Mouse (Mus musculus) neural tube, embryonic 15.5 days (tissue): Measurements from ENCODE around the gene Cysrt1. TPM values are rescaled to one million over a fixed set of nuclear protein-coding genes. Genes with fewer than 3 reads are reported as not detected.

Experiments
- ATAC-seq: fragments of 200-750 bp; cut with Nextera tagmentation; 2 replicates; pipeline ENCODE4 v1.8.0; 2017; ENCODE audit warnings: mild to moderate bottlenecking, moderate TSS enrichment, moderate library complexity; ENCODE audit not compliant: low FRiP score
- H3K27ac ChIP-seq: fragments of 300-500 bp; sonication (generic); replicated peaks from 2 replicates; pipeline ENCODE4 v1.5.1; 2015; ENCODE audit warnings: mild to moderate bottlenecking, inconsistent platforms
- H3K27me3 ChIP-seq: fragments of 300-500 bp; sonication (generic); replicated peaks from 2 replicates; pipeline ENCODE4 v1.6.1; 2015; ENCODE audit warnings: inconsistent platforms
- H3K36me3 ChIP-seq: fragments of 300-500 bp; sonication (generic); 2 replicates; pipeline ENCODE4 v1.6.1; 2015; ENCODE audit warnings: inconsistent platforms
- H3K4me1 ChIP-seq: fragments of 300-500 bp; sonication (generic); 2 replicates; pipeline ENCODE4 v1.6.1; 2015; ENCODE audit warnings: inconsistent platforms
- H3K4me2 ChIP-seq: fragments of 300-500 bp; sonication (generic); 2 replicates; pipeline ENCODE4 v1.6.1; 2015; ENCODE audit warnings: inconsistent platforms, mild to moderate bottlenecking, moderate library complexity
- H3K4me3 ChIP-seq: fragments of 300-500 bp; sonication (generic); replicated peaks from 2 replicates; pipeline ENCODE4 v1.5.1; 2015; ENCODE audit warnings: mild to moderate bottlenecking, inconsistent platforms
- H3K9ac ChIP-seq: fragments of 300-500 bp; sonication (generic); replicated peaks from 2 replicates; pipeline ENCODE4 v1.6.1; 2015; ENCODE audit warnings: mild to moderate bottlenecking, inconsistent platforms
- H3K9me3 ChIP-seq: fragments of 300-500 bp; sonication (generic); replicated peaks from 2 replicates; pipeline ENCODE4 v1.6.1; 2016; ENCODE audit warnings: inconsistent platforms
- WGBS: fragments of 180-500 bp; shearing (Covaris S2); methylation state at CpG from one replicate; pipeline ENCODE4 v1.1.7; 2015; ENCODE audit warnings: mixed read lengths; 5-methylcytosine and 5-hydroxymethylcytosine counted together
- polyA plus RNA-seq: library from polyadenylated mRNA; unstranded; fragments of >200 nt; fragmentation: Nextera tagmentation; extraction: Ambion mirVana; gene quantifications from 2 replicates; pipeline ENCODE4 v1.2.1, GENCODE M21; 2015

The Cysrt1 gene
- polyA plus RNA-seq, 1 experiment from 2014 or later: 0.47 TPM

- H3K4me3 ChIP-seq: no peak overlapping the region
- H3K4me2 ChIP-seq: no peak overlapping the region
- peaks cover 10% of the 10 kb centered on the region; the same call in 1 of the 2 replicates for H3K27me3 ChIP-seq
- H3K27ac ChIP-seq: no peak overlapping the region
- WGBS: 88% methylated on average over 4 of the region's 4 CpGs
- no peak for ATAC-seq
- no peaks in the 10 kb centered on the region for H3K9me3 ChIP-seq
- H3K4me1 ChIP-seq: peaks cover 9% of the 10 kb centered on the region
- H3K9ac ChIP-seq: no peak overlapping the region
- no peaks in the 10 kb centered on the region for H3K36me3 ChIP-seq
Observed at GRCm38 (mm10) chr2:25233421-25233820, 8.8 kb downstream of the Cysrt1 start.

- no peak for ATAC-seq
- H3K36me3 ChIP-seq: no peaks in the 10 kb centered on the region
- 68% methylated on average over 12 of the region's 12 CpGs for WGBS
- peaks cover 14% of the 10 kb centered on the region for H3K4me1 ChIP-seq
- no peak overlapping the region for H3K9ac ChIP-seq
- H3K27me3 ChIP-seq: peaks cover 6% of the 10 kb centered on the region; the same call in 1 of the 2 replicates
- no peak overlapping the region for H3K4me2 ChIP-seq
- no peak overlapping the region for H3K4me3 ChIP-seq
- no peak overlapping the region for H3K27ac ChIP-seq
- no peaks in the 10 kb centered on the region for H3K9me3 ChIP-seq
Observed at GRCm38 (mm10) chr2:25231038-25231437, 11.2 kb downstream of the Cysrt1 start.

DNA sequence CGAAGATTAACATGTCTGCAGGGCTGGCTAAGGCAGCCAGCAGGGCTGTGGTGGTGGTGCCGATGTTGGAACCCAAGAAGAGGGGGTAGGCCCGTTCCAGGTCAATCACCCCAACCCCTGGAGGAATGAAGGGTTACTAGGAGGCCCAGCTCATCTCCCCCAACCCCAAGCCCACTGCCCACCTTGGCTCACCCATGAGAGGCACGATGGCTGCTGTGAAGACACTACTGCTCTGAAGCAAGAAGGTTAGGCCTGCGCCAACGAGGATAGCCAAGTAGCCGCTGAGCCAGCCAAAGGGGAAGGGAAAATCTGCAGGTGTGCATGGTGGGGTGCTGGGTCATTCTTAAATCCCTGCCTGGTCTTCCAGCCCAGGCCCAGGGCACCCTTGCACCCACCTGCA lies 11.7 kb downstream of the Cysrt1 start:
- Histone ChIP-seq H3K4me1 (peaks cover 18% of the 10 kb centered on the region), H3K9me3 (no peaks in the 10 kb centered on the region), H3K4me3 (no peak overlapping the region), H3K36me3 (no peaks in the 10 kb centered on the region), H3K27ac (no peak overlapping the region), H3K27me3 (0 out of 2 replicates have a peak, but pooled peaks cover 6% of the 10 kb centered on the region), H3K9ac (no peak overlapping the region), H3K4me2 (no peak overlapping the region)
- no peak for ATAC-seq
- 87% methylated on average over 7 of the region's 7 CpGs for WGBS

GRCm38 (mm10) chr2:25229582-25229981 lies 12.7 kb downstream of the Cysrt1 start:
- H3K4me1 ChIP-seq: peaks cover 22% of the 10 kb centered on the region
- no peak overlapping the region for H3K4me3 ChIP-seq
- WGBS: 82% methylated on average over 5 of the region's 5 CpGs
- H3K27ac ChIP-seq: no peak overlapping the region
- no peak overlapping the region for H3K9ac ChIP-seq
- H3K4me2 ChIP-seq: no peak overlapping the region
- 0 out of 2 replicates have a peak, but pooled peaks cover 3% of the 10 kb centered on the region for H3K27me3 ChIP-seq
- ATAC-seq: no peak
- H3K9me3 ChIP-seq: no peaks in the 10 kb centered on the region
- no peaks in the 10 kb centered on the region for H3K36me3 ChIP-seq

GRCm38 (mm10) chr2:25228995-25229530 lies 13.2 kb downstream of the Cysrt1 start:
- 0 out of 2 replicates have a peak, but pooled peaks cover 3% of the 10 kb centered on the region for H3K27me3 ChIP-seq
- H3K4me2 ChIP-seq: peak overlapping the region; percentile 49
- no peaks in the 10 kb centered on the region for H3K36me3 ChIP-seq
- 75% methylated on average over 6 of the region's 6 CpGs for WGBS
- H3K27ac ChIP-seq: no peak overlapping the region
- H3K4me1 ChIP-seq: peaks cover 22% of the 10 kb centered on the region
- H3K9ac ChIP-seq: no peak overlapping the region
- no peak for ATAC-seq
- no peaks in the 10 kb centered on the region for H3K9me3 ChIP-seq
- H3K4me3 ChIP-seq: no peak overlapping the region

DNA sequence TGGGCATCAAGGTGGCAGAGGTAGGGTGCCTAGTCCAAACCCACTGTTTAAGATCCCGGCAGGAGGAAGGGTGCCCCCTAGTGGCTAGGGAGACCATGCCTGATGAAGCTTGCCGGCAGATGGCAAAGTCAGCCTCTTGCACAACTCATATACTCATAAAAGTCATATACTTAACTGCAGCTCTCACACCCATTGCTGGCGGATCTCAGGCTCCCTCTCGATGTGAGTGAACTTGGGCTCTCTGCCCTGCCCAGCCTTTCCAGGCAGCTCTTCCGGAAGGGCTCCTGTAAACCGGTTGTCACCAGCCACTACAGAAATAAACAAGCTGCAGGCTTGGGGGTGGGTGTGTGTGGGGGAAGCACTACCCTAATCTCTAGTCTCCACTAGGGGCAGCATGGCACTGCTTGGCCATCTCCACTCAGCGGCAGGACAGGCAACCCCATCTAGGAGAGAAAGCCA lies 13.8 kb downstream of the Cysrt1 start:
- Histone ChIP-seq H3K4me1 (peaks cover 28% of the 10 kb centered on the region), H3K9ac (no peak overlapping the region)
- no peak for ATAC-seq

GRCm38 (mm10) chr2:25227406-25227805 lies 14.8 kb downstream of the Cysrt1 start:
- Histone ChIP-seq H3K9me3 (no peaks in the 10 kb centered on the region), H3K4me2 (no peak overlapping the region), H3K9ac (no peak overlapping the region), H3K4me3 (no peak overlapping the region), H3K4me1 (peaks cover 32% of the 10 kb centered on the region), H3K27ac (no peak overlapping the region), H3K27me3 (0 out of 2 replicates have a peak, but pooled peaks cover 3% of the 10 kb centered on the region), H3K36me3 (no peaks in the 10 kb centered on the region)
- no peak for ATAC-seq
- 91% methylated on average over 4 of the region's 4 CpGs for WGBS

More for the DNA sequence above, 13.8 kb downstream of the Cysrt1 start:
- H3K4me2 ChIP-seq: peak overlapping the region; percentile 49
- H3K36me3 ChIP-seq: no peaks in the 10 kb centered on the region
- H3K4me3 ChIP-seq: peak overlapping the region; percentile 20
- peak overlapping the region; percentile 77 for H3K27ac ChIP-seq
- no peaks in the 10 kb centered on the region for H3K9me3 ChIP-seq
- H3K27me3 ChIP-seq: 0 out of 2 replicates have a peak, but pooled peaks cover 3% of the 10 kb centered on the region
- WGBS: 2% methylated on average over 7 of the region's 7 CpGs

GRCm38 (mm10) chr2:25226864-25227263 lies 15.4 kb downstream of the Cysrt1 start:
- no peaks in the 10 kb centered on the region for H3K9me3 ChIP-seq
- H3K4me1 ChIP-seq: peaks cover 32% of the 10 kb centered on the region
- H3K4me2 ChIP-seq: no peak overlapping the region
- 0 out of 2 replicates have a peak, but pooled peaks cover 3% of the 10 kb centered on the region for H3K27me3 ChIP-seq
- H3K4me3 ChIP-seq: no peak overlapping the region
- peaks cover 1% of the 10 kb centered on the region; the same call in 1 of the 2 replicates for H3K36me3 ChIP-seq
- no peak overlapping the region for H3K27ac ChIP-seq
- ATAC-seq: no peak
- 88% methylated on average over 5 of the region's 5 CpGs for WGBS
- H3K9ac ChIP-seq: no peak overlapping the region

DNA sequence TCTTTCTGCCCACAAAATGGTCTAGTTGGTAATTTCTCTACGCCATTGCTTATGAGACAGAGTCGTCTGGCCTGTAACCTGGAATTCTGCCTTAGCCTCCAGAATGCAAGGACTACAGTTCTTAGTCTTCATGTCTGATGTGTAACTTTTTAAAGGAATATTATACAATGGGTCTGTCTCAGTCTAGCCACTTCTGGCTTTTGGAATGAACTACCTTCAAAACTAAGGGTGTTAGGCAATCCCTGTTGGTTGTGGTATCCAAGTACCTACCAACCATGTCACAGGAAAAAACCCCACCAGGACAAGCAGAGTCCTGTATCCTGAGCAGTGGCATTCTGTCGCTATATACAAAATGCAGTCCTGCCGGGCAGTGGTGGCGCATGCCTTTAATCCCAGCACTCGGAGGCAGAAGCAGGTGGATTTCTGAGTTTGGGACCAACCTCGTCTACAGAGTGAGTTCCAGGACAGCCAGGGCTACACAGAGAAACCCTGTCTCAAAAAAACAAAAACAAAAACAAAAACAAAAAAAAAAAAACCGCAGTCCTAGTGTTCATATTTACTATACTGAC lies 16.4 kb downstream of the Cysrt1 start:
- H3K9ac ChIP-seq: peak overlapping the region; percentile 63; the same call in 1 of the 2 replicates

GRCm38 (mm10) chr2:25224766-25225752 lies 17.2 kb downstream of the Cysrt1 start:
- peak overlapping the region; percentile 92 for H3K4me3 ChIP-seq
- no peaks in the 10 kb centered on the region for H3K27me3 ChIP-seq
- peak overlapping the region; percentile 99 for H3K27ac ChIP-seq
- peak overlapping the region; percentile 63 for H3K9ac ChIP-seq
- H3K36me3 ChIP-seq: peaks cover 5% of the 10 kb centered on the region; the same call in 1 of the 2 replicates
- 2% methylated on average over 41 of the region's 41 CpGs for WGBS
- H3K4me2 ChIP-seq: peak overlapping the region; percentile 61
- H3K9me3 ChIP-seq: no peaks in the 10 kb centered on the region
- H3K4me1 ChIP-seq: peaks cover 32% of the 10 kb centered on the region
- peak; percentile 96 for ATAC-seq

More for the DNA sequence above, 16.4 kb downstream of the Cysrt1 start:
- 72% methylated on average over 8 of the region's 8 CpGs for WGBS
- Histone ChIP-seq H3K4me2 (peak overlapping the region; percentile 61; the same call in 1 of the 2 replicates), H3K27me3 (no peaks in the 10 kb centered on the region), H3K4me1 (peaks cover 32% of the 10 kb centered on the region), H3K4me3 (peak overlapping the region; percentile 92; the same call in 1 of the 2 replicates), H3K36me3 (peaks cover 5% of the 10 kb centered on the region; the same call in 1 of the 2 replicates), H3K27ac (peak overlapping the region; percentile 99), H3K9me3 (no peaks in the 10 kb centered on the region)
- no peak for ATAC-seq

DNA sequence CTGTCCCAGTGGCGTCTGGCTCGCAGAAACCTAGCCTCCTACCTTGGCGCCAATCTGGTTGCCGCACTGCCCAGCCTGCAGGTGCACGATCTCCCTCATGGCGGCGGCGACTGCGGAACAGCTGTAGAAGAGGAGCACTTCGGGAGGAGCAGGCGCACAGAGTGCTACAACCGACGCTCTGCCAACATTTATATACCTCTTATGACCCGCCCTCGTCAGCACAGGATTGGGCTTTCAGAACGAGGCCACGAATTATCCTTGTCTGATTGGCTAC lies 17.8 kb downstream of the Cysrt1 start, which contains the start of gene Tubb4b:
Gene Tubb4b, minus strand, starts transcription at position 211 of the 274 bp plus-strand sequence.
- Histone ChIP-seq H3K9ac (peak within 1 kb of the TSS; percentile 86), H3K4me3 (peak within 1 kb of the TSS; percentile 92), H3K9me3 (no peaks in the 10 kb centered on the region), H3K27me3 (no peaks in the 10 kb centered on the region), H3K4me1 (peaks cover 32% of the 10 kb centered on the region), H3K27ac (peak within 1 kb of the TSS; percentile 99), H3K36me3 (peaks cover 5% of the 10 kb centered on the region; the same call in 1 of the 2 replicates), H3K4me2 (peak within 1 kb of the TSS; percentile 94)
- 0% methylated on average over 17 of the region's 17 CpGs for WGBS
- no peak for ATAC-seq
